21 mouse cellular contexts compared by ENCODE assay signal in the genomic region with DNA sequence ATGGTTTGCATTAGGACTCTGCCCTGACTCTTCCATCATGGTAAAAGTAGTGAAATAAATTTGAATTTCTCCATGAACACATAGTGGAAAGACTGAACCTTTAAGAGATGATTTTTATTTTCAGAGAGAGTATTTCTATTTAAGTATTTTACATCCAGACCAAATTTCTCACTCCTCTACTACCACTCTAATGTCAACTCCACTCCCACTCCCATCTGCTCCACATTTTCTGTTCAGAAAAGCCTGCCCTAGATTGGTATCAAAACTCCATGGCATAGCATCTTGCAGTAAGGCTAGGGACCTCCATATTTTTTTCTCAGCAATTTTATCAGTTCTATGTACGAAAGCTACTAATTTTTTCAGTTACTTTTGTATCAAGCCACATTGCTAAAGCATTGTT.
DNase-seq lines count a peak whose midpoint lies in the region; ATAC-seq lines count a peak whose summit lies in the region.
"Had no signal": no experiment of that assay in that cellular context is flagged by ENCODE, and none has a peak within 500 bp of the region (broad histone marks: within the 10 kb centered on the region; RNA-seq: fewer than 3 reads in every experiment).

No protein-coding gene starts in this region.

- peak; percentile 86 for ATAC-seq in frontal cortex, adult (ENCODE audit: low TSS enrichment)
- ATAC-seq: activated CD4-positive, CD25-positive, alpha-beta regulatory T cell, adult 4 months; forebrain, embryonic 13.5 days; forebrain, embryonic 16.5 days; hindbrain, embryonic 16.5 days had no signal

- DNase-seq in frontal cortex, postnatal 14 days (ENCODE audit: low spot score in 2 of 2): no peak
- DNase-seq in left cerebral cortex, adult 18-20 months (ENCODE audit: low spot score in 2 of 2): peak; percentile 38 to 58
- no peak for DNase-seq in left cerebral cortex, postnatal 14 days (ENCODE audit: low spot score in 2 of 2)
- peak; percentile 62 for DNase-seq in right cerebral cortex, adult 18-20 months
- no peak for DNase-seq in right cerebral cortex, postnatal 14 days
- peak; percentile 13 for DNase-seq in telencephalon, adult 2 months (ENCODE audit: low read depth, low spot score)
- DNase-seq in urinary bladder, postnatal 10 days (ENCODE audit: low spot score): no peak
- DNase-seq: adrenal gland, adult 8-10 months; adrenal gland, postnatal 25 days; cerebellum, adult 18-20 months; cerebellum, adult 9-10 months; cerebellum, postnatal 14 days; gastrocnemius, postnatal 25 days; heart, adult 18-20 months; heart, postnatal 10 days; heart, postnatal 36 days had no signal

- intact Hi-C loops in left cerebral cortex, postnatal 14 days (cut with DNase I): no loop called here

Comparison
In these comparisons a context has a peak if more than half of its experiments do, and no peak if none do; other contexts are left out.
1. DNase-seq: peak in left cerebral cortex, adult 18-20 months (2 of 2), right cerebral cortex, adult 18-20 months (single experiment) and telencephalon, adult 2 months (single experiment); none in frontal cortex, postnatal 14 days (0 of 2), left cerebral cortex, postnatal 14 days (0 of 2), right cerebral cortex, postnatal 14 days (single experiment) and urinary bladder, postnatal 10 days (single experiment).